Mouse (Mus musculus) heart, embryonic 12.5 days (tissue): ENCODE measurements at regions not wholly inside any gene's neighbourhood (a gene's known extent, or its start where the extent isn't known, plus 50 kb on each side); places are given as distances from the start of the nearest gene placed in this dataset.

Experiments
- ATAC-seq: fragments of 200-750 bp; cut with Nextera tagmentation; 2 replicates; pipeline ENCODE4 v1.8.0; 2017; ENCODE audit warnings: moderate TSS enrichment, moderate library complexity; ENCODE audit not compliant: insufficient number of reproducible peaks, low FRiP score
- H3K27ac ChIP-seq: fragments of 300-500 bp; sonication (generic); 2 replicates; pipeline ENCODE4 v1.5.1; 2016; ENCODE audit warnings: mild to moderate bottlenecking, moderate library complexity; ENCODE audit not compliant: poor library complexity, severe bottlenecking
- H3K27me3 ChIP-seq: fragments of 300-500 bp; sonication (generic); replicated peaks from 2 replicates; pipeline ENCODE4 v1.6.1; 2016; ENCODE audit warnings: mild to moderate bottlenecking, moderate library complexity
- H3K36me3 ChIP-seq: fragments of 300-500 bp; sonication (generic); 2 replicates; pipeline ENCODE4 v1.6.1; 2016; ENCODE audit warnings: mild to moderate bottlenecking, moderate library complexity
- H3K4me1 ChIP-seq: fragments of 300-500 bp; sonication (generic); replicated peaks from 2 replicates; pipeline ENCODE4 v1.6.1; 2016; ENCODE audit warnings: mild to moderate bottlenecking
- H3K4me2 ChIP-seq: fragments of 300-500 bp; sonication (generic); 2 replicates; pipeline ENCODE4 v1.6.1; 2016; ENCODE audit warnings: mild to moderate bottlenecking, moderate library complexity
- H3K4me3 ChIP-seq: fragments of 300-500 bp; sonication (generic); 2 replicates; pipeline ENCODE4 v1.5.1; 2016; ENCODE audit warnings: mild to moderate bottlenecking
- H3K9ac ChIP-seq: fragments of 300-500 bp; sonication (generic); 2 replicates; pipeline ENCODE4 v1.6.1; 2016; ENCODE audit warnings: mild to moderate bottlenecking, moderate library complexity
- H3K9me3 ChIP-seq: fragments of 300-500 bp; sonication (generic); replicated peaks from 2 replicates; pipeline ENCODE4 v1.6.1; 2016; ENCODE audit warnings: mild to moderate bottlenecking, moderate library complexity
- WGBS: fragments of 180-500 bp; shearing (Covaris S2); methylation state at CpG from one replicate; pipeline ENCODE4 v1.1.7; 2016; 5-methylcytosine and 5-hydroxymethylcytosine counted together

GRCm38 (mm10) chr12:25180861-25181260 lies 83.9 kb upstream of the Id2 start:
- no peak overlapping the region for H3K4me3 ChIP-seq
- H3K36me3 ChIP-seq: no peaks in the 10 kb centered on the region
- H3K9me3 ChIP-seq: peaks cover 4% of the 10 kb centered on the region; the same call in 1 of the 2 replicates
- no peak overlapping the region for H3K27ac ChIP-seq
- no peaks in the 10 kb centered on the region for H3K27me3 ChIP-seq
- no peak overlapping the region for H3K4me2 ChIP-seq
- 91% methylated on average over 1 of the region's 1 CpGs for WGBS
- H3K4me1 ChIP-seq: 0 out of 2 replicates have a peak, but pooled peaks cover 3% of the 10 kb centered on the region
- H3K9ac ChIP-seq: no peak overlapping the region
- ATAC-seq: no peak

GRCm38 (mm10) chr12:25180289-25180688 lies 83.3 kb upstream of the Id2 start:
- Histone ChIP-seq H3K4me1 (0 out of 2 replicates have a peak, but pooled peaks cover 3% of the 10 kb centered on the region), H3K27me3 (no peaks in the 10 kb centered on the region), H3K4me3 (no peak overlapping the region), H3K27ac (no peak overlapping the region), H3K4me2 (no peak overlapping the region), H3K9ac (no peak overlapping the region), H3K36me3 (no peaks in the 10 kb centered on the region), H3K9me3 (peaks cover 4% of the 10 kb centered on the region; the same call in 1 of the 2 replicates)
- no peak for ATAC-seq
- whole genome bisulfite sequencing: 64% methylated on average over 3 of the region's 3 CpGs

- Histone ChIP-seq H3K27me3 (no peaks in the 10 kb centered on the region), H3K9me3 (0 out of 2 replicates have a peak, but pooled peaks cover 4% of the 10 kb centered on the region), H3K27ac (no peak overlapping the region), H3K36me3 (no peaks in the 10 kb centered on the region), H3K4me3 (no peak overlapping the region), H3K4me1 (0 out of 2 replicates have a peak, but pooled peaks cover 3% of the 10 kb centered on the region), H3K4me2 (no peak overlapping the region), H3K9ac (no peak overlapping the region)
- 74% methylated on average over 5 of the region's 5 CpGs for WGBS
- no peak for ATAC-seq
Measured at GRCm38 (mm10) chr12:25178491-25179115, 81.7 kb upstream of the Id2 start.

- Histone ChIP-seq H3K27ac (no peak overlapping the region), H3K36me3 (no peaks in the 10 kb centered on the region), H3K27me3 (no peaks in the 10 kb centered on the region), H3K9me3 (0 out of 2 replicates have a peak, but pooled peaks cover 4% of the 10 kb centered on the region), H3K9ac (no peak overlapping the region), H3K4me2 (no peak overlapping the region), H3K4me1 (0 out of 2 replicates have a peak, but pooled peaks cover under 1% of the 10 kb centered on the region), H3K4me3 (no peak overlapping the region)
- 79% methylated on average over 3 of the region's 3 CpGs for WGBS
- ATAC-seq: no peak
Measured at GRCm38 (mm10) chr12:25177827-25178226, 80.9 kb upstream of the Id2 start.

GRCm38 (mm10) chr12:25176565-25176964 lies 79.6 kb upstream of the Id2 start:
- H3K27ac ChIP-seq: no peak overlapping the region
- no peaks in the 10 kb centered on the region for H3K4me1 ChIP-seq
- no peak overlapping the region for H3K4me2 ChIP-seq
- H3K9me3 ChIP-seq: 0 out of 2 replicates have a peak, but pooled peaks cover 4% of the 10 kb centered on the region
- no peak overlapping the region for H3K4me3 ChIP-seq
- no peaks in the 10 kb centered on the region for H3K36me3 ChIP-seq
- H3K9ac ChIP-seq: no peak overlapping the region
- no peak for ATAC-seq
- 68% methylated on average over 3 of the region's 3 CpGs for WGBS
- no peaks in the 10 kb centered on the region for H3K27me3 ChIP-seq

- Histone ChIP-seq H3K4me3 (no peak overlapping the region), H3K9ac (no peak overlapping the region)
- ATAC-seq: no peak
Measured at GRCm38 (mm10) chr12:25173064-25173463, 76.1 kb upstream of the Id2 start.

GRCm38 (mm10) chr12:25172450-25172849 lies 75.5 kb upstream of the Id2 start:
- H3K27me3 ChIP-seq: no peaks in the 10 kb centered on the region
- H3K9ac ChIP-seq: no peak overlapping the region
- H3K4me2 ChIP-seq: no peak overlapping the region
- no peak overlapping the region for H3K27ac ChIP-seq
- no peak for ATAC-seq
- WGBS: 85% methylated on average over 4 of the region's 4 CpGs
- no peaks in the 10 kb centered on the region for H3K4me1 ChIP-seq
- H3K9me3 ChIP-seq: no peaks in the 10 kb centered on the region
- no peaks in the 10 kb centered on the region for H3K36me3 ChIP-seq
- no peak overlapping the region for H3K4me3 ChIP-seq

More at GRCm38 (mm10) chr12:25173064-25173463, 76.1 kb upstream of the Id2 start:
- no peaks in the 10 kb centered on the region for H3K4me1 ChIP-seq
- WGBS: 84% methylated on average over 6 of the region's 6 CpGs
- H3K36me3 ChIP-seq: no peaks in the 10 kb centered on the region
- no peak overlapping the region for H3K27ac ChIP-seq
- H3K4me2 ChIP-seq: no peak overlapping the region
- no peaks in the 10 kb centered on the region for H3K9me3 ChIP-seq
- no peaks in the 10 kb centered on the region for H3K27me3 ChIP-seq

- WGBS: 76% methylated on average over 3 of the region's 3 CpGs
- H3K27ac ChIP-seq: no peak overlapping the region
- H3K9me3 ChIP-seq: no peaks in the 10 kb centered on the region
Measured at GRCm38 (mm10) chr12:25169611-25170010, 72.7 kb upstream of the Id2 start.

GRCm38 (mm10) chr12:25168213-25168545 lies 71.2 kb upstream of the Id2 start:
- no peak overlapping the region for H3K4me3 ChIP-seq
- H3K27me3 ChIP-seq: no peaks in the 10 kb centered on the region
- H3K27ac ChIP-seq: no peak overlapping the region
- H3K4me2 ChIP-seq: no peak overlapping the region
- H3K4me1 ChIP-seq: peaks cover 26% of the 10 kb centered on the region
- no peak for ATAC-seq
- H3K9me3 ChIP-seq: no peaks in the 10 kb centered on the region
- H3K36me3 ChIP-seq: no peaks in the 10 kb centered on the region
- WGBS: 78% methylated on average over 5 of the region's 5 CpGs
- H3K9ac ChIP-seq: no peak overlapping the region

More at GRCm38 (mm10) chr12:25169611-25170010, 72.7 kb upstream of the Id2 start:
- Histone ChIP-seq H3K36me3 (no peaks in the 10 kb centered on the region), H3K4me2 (no peak overlapping the region), H3K27me3 (no peaks in the 10 kb centered on the region), H3K4me3 (no peak overlapping the region), H3K9ac (no peak overlapping the region), H3K4me1 (peaks cover 13% of the 10 kb centered on the region; the same call in 1 of the 2 replicates)
- ATAC-seq: no peak

- H3K27ac ChIP-seq: no peak overlapping the region
- no peak overlapping the region for H3K4me3 ChIP-seq
- H3K4me1 ChIP-seq: peaks cover 30% of the 10 kb centered on the region
- 73% methylated on average over 12 of the region's 12 CpGs for WGBS
- H3K27me3 ChIP-seq: no peaks in the 10 kb centered on the region
- ATAC-seq: no peak
- H3K9me3 ChIP-seq: no peaks in the 10 kb centered on the region
- no peak overlapping the region for H3K4me2 ChIP-seq
- no peak overlapping the region for H3K9ac ChIP-seq
- no peaks in the 10 kb centered on the region for H3K36me3 ChIP-seq
Measured at GRCm38 (mm10) chr12:25167504-25168212, 70.7 kb upstream of the Id2 start.

- H3K27ac ChIP-seq: no peak overlapping the region
- H3K4me2 ChIP-seq: no peak overlapping the region
- H3K27me3 ChIP-seq: no peaks in the 10 kb centered on the region
- H3K36me3 ChIP-seq: no peaks in the 10 kb centered on the region
- H3K4me1 ChIP-seq: peaks cover 40% of the 10 kb centered on the region
- no peak for ATAC-seq
- H3K9me3 ChIP-seq: no peaks in the 10 kb centered on the region
- H3K4me3 ChIP-seq: no peak overlapping the region
- H3K9ac ChIP-seq: no peak overlapping the region
- 69% methylated on average over 2 of the region's 2 CpGs for WGBS
Measured at GRCm38 (mm10) chr12:25166525-25166924, 69.6 kb upstream of the Id2 start.
